Comparison of ENCODE assay signal across 8 mouse cellular contexts in the genomic region with DNA sequence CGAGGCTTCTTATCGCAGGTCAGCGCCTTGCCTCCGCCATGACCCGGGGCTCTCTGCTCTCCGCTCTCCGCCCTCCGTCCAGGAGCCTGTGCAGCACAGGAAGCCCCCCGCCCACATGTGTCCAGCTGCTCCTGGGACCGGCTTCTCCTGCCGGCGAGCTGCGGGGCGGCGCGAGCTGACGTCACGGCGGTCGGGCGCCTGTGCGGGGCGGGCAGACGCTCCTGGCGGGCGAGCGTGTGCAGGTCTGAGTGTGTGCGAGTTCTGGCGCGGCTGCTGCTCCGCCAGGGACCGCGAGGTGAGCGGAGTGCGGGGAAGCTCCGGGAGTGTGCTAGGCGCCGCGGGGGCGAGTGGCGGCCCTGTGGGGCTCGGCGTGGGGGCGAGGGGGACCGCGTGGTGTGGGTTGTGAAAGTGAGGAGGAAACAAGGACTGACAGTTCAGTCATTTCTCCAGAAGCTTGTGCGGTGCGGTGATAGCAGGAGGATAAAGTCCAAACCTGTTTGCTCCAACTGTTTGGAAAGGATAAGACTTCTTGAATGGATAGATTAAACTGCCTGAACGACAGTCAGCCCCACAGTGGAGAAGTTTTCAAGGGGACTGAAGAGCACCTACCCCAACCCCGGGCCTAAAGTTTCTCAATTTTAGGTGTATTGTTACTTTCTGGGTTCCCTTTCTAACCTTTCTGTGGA. TPM values are rescaled to one million over a fixed set of nuclear protein-coding genes. Genes with fewer than 3 reads are reported as not detected.
DNase-seq lines count a peak whose midpoint lies in the region; ATAC-seq and TF ChIP-seq lines count a peak whose summit lies in the region.

No protein-coding gene starts in this region.

- ATAC-seq in Patski: peak; percentile 83
- peak; percentile 100 for ATAC-seq in hindbrain, embryonic 11.5 days (ENCODE audit: low FRiP score)

- no peaks in the 10 kb centered on the region for H3K9me3 ChIP-seq in hindbrain, embryonic 11.5 days (ENCODE audit: control insufficient read depth, low read length)

- H3K36me3 ChIP-seq in hindbrain, embryonic 11.5 days (ENCODE audit: control insufficient read depth, insufficient read depth, low read length): no peaks in the 10 kb centered on the region

- no peak overlapping the region for H3K27ac ChIP-seq in hindbrain, embryonic 11.5 days (ENCODE audit: low read depth, low read length)

- peak overlapping the region; percentile 49 for H3K4me3 ChIP-seq in hindbrain, embryonic 11.5 days (ENCODE audit: low read depth, low read length)

- CTCF ChIA-PET in Patski (lab: Charles Lee): interaction anchor here (1.8 kb wide), 1 partner anchor 9 kb away, joined by 4 read pairs; no protein-coding TSS in a partner anchor

- in situ Hi-C loops in Patski (cut with MboI; ENCODE audit: low pct_unique_long_range_greater_than_20kb): no loop called here

- H3K4me1 ChIP-seq in hindbrain, embryonic 11.5 days (replicated peaks; ENCODE audit: control insufficient read depth, insufficient read depth, low read length): no peaks in the 10 kb centered on the region

- peak overlapping the region; percentile 71 for H3K4me2 ChIP-seq in hindbrain, embryonic 11.5 days (replicated peaks; ENCODE audit: low read depth, low read length)

- no peak for DNase-seq in Patski (ENCODE audit: low read depth, low spot score)
- peak; percentile 19 for DNase-seq in cerebellum, adult 9-10 months
- DNase-seq in frontal cortex, adult 2 months (ENCODE audit: extremely low spot score in 1 of 2, low spot score in 1 of 2): peak; percentile 32 to 70
- DNase-seq in hindbrain, embryonic 11.5 days (ENCODE audit: low spot score): peak; percentile 83
- peak; percentile 66 to 70 for DNase-seq in layer of hippocampus, postnatal 36 days
- peak; percentile 76 for DNase-seq in lung, postnatal 36 days
- DNase-seq in retina, postnatal 1 day: peak; percentile 90
- DNase-seq in thymus, postnatal 4 days: peak; percentile 68

- no peak for TF ChIP-seq CTCF in Patski (IDR thresholded peaks at IDR 0.05)

- peak overlapping the region; percentile 65 for H3K9ac ChIP-seq in hindbrain, embryonic 11.5 days (ENCODE audit: low read depth, low read length)

- WGBS in hindbrain, embryonic 11.5 days: under 1% methylated on average over 50 of the region's 50 CpGs

- no peaks in the 10 kb centered on the region for H3K27me3 ChIP-seq in Patski
- no peaks in the 10 kb centered on the region for H3K27me3 ChIP-seq in hindbrain, embryonic 11.5 days (ENCODE audit: control insufficient read depth, insufficient read depth, low read length)

- POLR2A ChIA-PET in Patski (lab: Charles Lee): no interaction called here

RNA-seq across cellular contexts. Expression of gene Abcg2, which starts 56.2 kb away (rescaled TPM):
- 4.0 TPM for polyA plus RNA-seq in Patski (2021)
- polyA plus RNA-seq in frontal cortex, adult 2 months (2012; rRNA removed): 18.1 and 22.9 TPM in 2 replicates
- 41.8 and 46.7 TPM in 2 replicates for polyA plus RNA-seq in hindbrain, embryonic 11.5 days (2014; fragmentation: Nextera tagmentation; extraction: Ambion mirVana)
- total RNA-seq in layer of hippocampus, postnatal 36 days (2021): 10 to 100 TPM; 16.2 to 22.9 TPM
